ENCODE assay signal across 8 mouse cellular contexts in genomic region chr12:85338815-85339214, GRCm38 (mm10). TPM values are rescaled to one million over a fixed set of nuclear protein-coding genes. Genes with fewer than 3 reads are reported as not detected.
A peak's percentile ranks its signal among the peaks of the same experiment; 100 is the strongest.
DNase-seq lines count a peak whose midpoint lies in the region; ATAC-seq and TF ChIP-seq lines count a peak whose summit lies in the region.

No protein-coding gene starts in this region.

- H3K36me3 ChIP-seq in spleen, adult 2 months (ENCODE audit: control insufficient read depth, insufficient read depth, low read length) = peaks cover 18% of the 10 kb centered on the region
- peaks cover 40% of the 10 kb centered on the region for H3K36me3 ChIP-seq in intestine, embryonic 14.5 days (ENCODE audit: control insufficient read depth, insufficient read depth, low read length)
- H3K36me3 ChIP-seq in midbrain, postnatal 0 days (ENCODE audit: insufficient read depth, low read length) = peaks cover 18% of the 10 kb centered on the region

- TF ChIP-seq POLR2A in spleen, adult 2 months (IDR thresholded peaks at IDR 0.05; ENCODE audit: low read depth, low read length) = no peak

- peak overlapping the region; percentile 93 for H3K4me3 ChIP-seq in spleen, adult 2 months (ENCODE audit: extremely low read depth, insufficient read depth, insufficient read length)
- peak overlapping the region; percentile 83 for H3K4me3 ChIP-seq in intestine, embryonic 14.5 days (ENCODE audit: low read depth, low read length)
- H3K4me3 ChIP-seq in midbrain, postnatal 0 days (ENCODE audit: low read depth, low read length) = peak overlapping the region; percentile 99

- peak; percentile 36 for DNase-seq in embryo, embryonic 10 days (ENCODE audit: low spot score)
- no peak for DNase-seq in embryo, embryonic 9.5 days (ENCODE audit: extremely low spot score)
- DNase-seq in spleen, adult 2 months (ENCODE audit: low read depth in 1 of 2, low spot score in 2 of 2) = no peak
- DNase-seq in spleen, adult 18-20 months = no peak
- no peak for DNase-seq in intestine, embryonic 14.5 days (ENCODE audit: low spot score)
- peak; percentile 14 for DNase-seq in midbrain, postnatal 0 days (ENCODE audit: low spot score)
- no peak for DNase-seq in cerebellum, adult 11 months
- DNase-seq in spleen, postnatal 4 days (ENCODE audit: low spot score in 2 of 2) = no peak

- peaks cover 3% of the 10 kb centered on the region; the same call in 1 of the 2 replicates for H3K4me1 ChIP-seq in spleen, adult 2 months (ENCODE audit: control insufficient read depth, insufficient read depth, insufficient read length)
- peaks cover 11% of the 10 kb centered on the region; the same call in 1 of the 2 replicates for H3K4me1 ChIP-seq in intestine, embryonic 14.5 days (replicated peaks; ENCODE audit: control insufficient read depth, insufficient read depth, low read length)
- peaks cover 5% of the 10 kb centered on the region for H3K4me1 ChIP-seq in midbrain, postnatal 0 days (ENCODE audit: insufficient read depth, low read length)

- H3K9me3 ChIP-seq in intestine, embryonic 14.5 days (ENCODE audit: control insufficient read depth, low read length) = no peaks in the 10 kb centered on the region
- no peaks in the 10 kb centered on the region for H3K9me3 ChIP-seq in midbrain, postnatal 0 days (ENCODE audit: low read length)

- peak overlapping the region; percentile 96 for H3K9ac ChIP-seq in intestine, embryonic 14.5 days (ENCODE audit: low read length)
- peak overlapping the region; percentile 95 for H3K9ac ChIP-seq in midbrain, postnatal 0 days (replicated peaks; ENCODE audit: low read length, poor library complexity, severe bottlenecking)

- peak; percentile 79 for ATAC-seq in intestine, embryonic 14.5 days (replicated peaks; ENCODE audit: low FRiP score, low TSS enrichment, low read depth)
- ATAC-seq in midbrain, postnatal 0 days (ENCODE audit: low FRiP score) = peak; percentile 67

- TF ChIP-seq CTCF in spleen, adult 2 months (IDR thresholded peaks at IDR 0.05; ENCODE audit: extremely low read depth, insufficient read depth, insufficient read length, insufficient replicate concordance) = no peak
- TF ChIP-seq CTCF in midbrain, postnatal 0 days (IDR thresholded peaks at IDR 0.05) = no peak

- no peaks in the 10 kb centered on the region; the same call in 1 of the 2 replicates for H3K27me3 ChIP-seq in spleen, adult 2 months (ENCODE audit: control insufficient read depth, insufficient read depth, low read length)
- no peaks in the 10 kb centered on the region for H3K27me3 ChIP-seq in intestine, embryonic 14.5 days (replicated peaks; ENCODE audit: control insufficient read depth, insufficient read depth, low read length)
- H3K27me3 ChIP-seq in midbrain, postnatal 0 days (ENCODE audit: insufficient read depth, low read length) = no peaks in the 10 kb centered on the region

- under 1% methylated on average over 30 of the region's 42 CpGs for WGBS in spleen, adult 2 months
- under 1% methylated on average over 33 of the region's 42 CpGs for WGBS in intestine, embryonic 14.5 days
- WGBS in midbrain, postnatal 0 days = 1% methylated on average over 42 of the region's 42 CpGs

- peak overlapping the region; percentile 85 for H3K27ac ChIP-seq in spleen, adult 2 months (ENCODE audit: insufficient read depth, low read length)
- peak overlapping the region; percentile 81 for H3K27ac ChIP-seq in intestine, embryonic 14.5 days (ENCODE audit: low read depth)
- H3K27ac ChIP-seq in midbrain, postnatal 0 days (ENCODE audit: low read depth, low read length) = peak overlapping the region; percentile 66

- H3K4me2 ChIP-seq in intestine, embryonic 14.5 days (ENCODE audit: low read length) = peak overlapping the region; percentile 59
- H3K4me2 ChIP-seq in midbrain, postnatal 0 days (ENCODE audit: low read depth, low read length, poor library complexity, severe bottlenecking) = peak overlapping the region; percentile 83

RNA-seq across cellular contexts. Expression of gene Nek9, which starts 0.3 kb away (rescaled TPM):
- 18.7 and 20.2 TPM in 2 replicates for polyA plus RNA-seq in spleen, adult 2 months (2012; rRNA removed)
- polyA plus RNA-seq in intestine, embryonic 14.5 days (2014; fragmentation: Nextera tagmentation; extraction: Ambion mirVana) = 16.5 and 17.2 TPM in 2 replicates
- total RNA-seq in midbrain, postnatal 0 days (2014; rRNA removed) = 16.5 and 22.8 TPM in 2 replicates
- 7.1 and 7.5 TPM in 2 replicates for polyA plus RNA-seq in midbrain, postnatal 0 days (2015; fragmentation: Nextera tagmentation; extraction: Ambion mirVana)

RNA-seq across cellular contexts. Expression of gene Tmed10, which starts 35.8 kb away (rescaled TPM):
- polyA plus RNA-seq in spleen, adult 2 months (2012; rRNA removed) = 93.3 and 133 TPM in 2 replicates
- 344 TPM in 2 replicates for polyA plus RNA-seq in intestine, embryonic 14.5 days (2014; fragmentation: Nextera tagmentation; extraction: Ambion mirVana)
- total RNA-seq in midbrain, postnatal 0 days (2014; rRNA removed) = 68.2 and 68.6 TPM in 2 replicates
- polyA plus RNA-seq in midbrain, postnatal 0 days (2015; fragmentation: Nextera tagmentation; extraction: Ambion mirVana) = 175 and 186 TPM in 2 replicates

RNA-seq across cellular contexts. Expression of gene Zc2hc1c, which starts 50.4 kb away (rescaled TPM):
- 0.28 and 0.33 TPM in 2 replicates for polyA plus RNA-seq in spleen, adult 2 months (2012; rRNA removed)
- 2.1 and 2.5 TPM in 2 replicates for polyA plus RNA-seq in intestine, embryonic 14.5 days (2014; fragmentation: Nextera tagmentation; extraction: Ambion mirVana)
- total RNA-seq in midbrain, postnatal 0 days (2014; rRNA removed) = 1.5 and 1.7 TPM in 2 replicates
- 1.7 and 1.8 TPM in 2 replicates for polyA plus RNA-seq in midbrain, postnatal 0 days (2015; fragmentation: Nextera tagmentation; extraction: Ambion mirVana)

RNA-seq across cellular contexts. Expression of gene Acyp1, which starts 50.6 kb away (rescaled TPM):
- 3.4 and 3.9 TPM in 2 replicates for polyA plus RNA-seq in spleen, adult 2 months (2012; rRNA removed)
- 52.7 and 53.5 TPM in 2 replicates for polyA plus RNA-seq in intestine, embryonic 14.5 days (2014; fragmentation: Nextera tagmentation; extraction: Ambion mirVana)
- 23.2 and 25.4 TPM in 2 replicates for total RNA-seq in midbrain, postnatal 0 days (2014; rRNA removed)
- polyA plus RNA-seq in midbrain, postnatal 0 days (2015; fragmentation: Nextera tagmentation; extraction: Ambion mirVana) = 40.3 and 41.8 TPM in 2 replicates

Comparison
In these comparisons a context has a peak if more than half of its experiments do, and no peak if none do; other contexts are left out.
1. DNase-seq: peak in embryo, embryonic 10 days (single experiment) and midbrain, postnatal 0 days (single experiment); none in embryo, embryonic 9.5 days (single experiment), spleen, adult 2 months (0 of 2), spleen, adult 18-20 months (0 of 2), intestine, embryonic 14.5 days (single experiment), cerebellum, adult 11 months (single experiment) and spleen, postnatal 4 days (0 of 2).
2. Peak in every context shown above with its lines, with median percentiles within 50 percentile points of each other: H3K27ac ChIP-seq and H3K4me3 ChIP-seq.